Mouse (Mus musculus): Measurements from ENCODE around the gene H2al1m.
A peak's percentile ranks its signal among the peaks of the same experiment; 100 is the strongest.
"Not testable (repeated sequence)": the region's sequence is repeated elsewhere in the genome, so short reads cannot be mapped to it uniquely, and the experiment has no call there.

H2al1m gene

GRCm38 (mm10) chrX:9332366-9332962 is 48.9 kb downstream of the H2al1m start:
- DNase-seq = not testable (repeated sequence)

GRCm38 (mm10) chrX:9333035-9333434 is 49.5 kb downstream of the H2al1m start:
- DNase-seq = peak; percentile 25 to 58

Data from cerebellum, postnatal 36 days (tissue).